Mouse (Mus musculus): ENCODE data around the gene Fam131a.

GRCm38 (mm10) chr16:20705786-20706185 is 12.7 kb downstream of the Fam131a start:
- TF ChIP-seq POLR2A (IDR thresholded peaks at IDR 0.05; ENCODE audit: borderline replicate concordance, insufficient read depth, low read length) (no peak), CTCF (IDR thresholded peaks at IDR 0.05; ENCODE audit: borderline replicate concordance, insufficient read depth, low read depth, low read length) (no peak)

All from cerebellum, adult 2 months (tissue).